Mouse (Mus musculus) adrenal gland (tissue): Measurements from ENCODE around the gene Fabp2.

ENCODE experiments used
- intact Hi-C: fragments of 180-260 bp; cut with DNase I; formaldehyde crosslinking; loops from one replicate; pipeline ENCODE4 v1.15.1; 2025
- long read RNA-seq, 2 experiments: library from polyadenylated mRNA; unstranded; transcript quantifications; one replicate each; pipeline ENCODE4 v2.0.0; 2020; ENCODE audit warnings: borderline replicate concordance in 1 of 2; ENCODE audit not compliant: insufficient replicate concordance in 1 of 2

The Fabp2 gene
- long read RNA-seq, experiment 1 = 0 reads
- long read RNA-seq, experiment 2 = 0 reads

GRCm38 (mm10) chr3:122894772-122895171, at the start of gene Fabp2:
TSS of gene Fabp2 (plus strand) at chr3:122895072.
- intact Hi-C loops = no loop called here

GRCm38 (mm10) chr3:122848410-122849034, 46.4 kb upstream of the Fabp2 start:
- intact Hi-C loops = no loop called here

- intact Hi-C loops = no loop called here
These were observed 39.7 kb upstream of the Fabp2 start for GRCm38 (mm10) chr3:122855149-122855548.

- intact Hi-C loops = loop anchor here (10.0 kb wide), 1 partner anchor 285 kb away; no protein-coding TSS in a partner anchor
These were observed 35.0 kb upstream of the Fabp2 start for GRCm38 (mm10) chr3:122859829-122860228.

- intact Hi-C loops = loop anchor here (10.0 kb wide), 1 partner anchor 284 kb away; no protein-coding TSS in a partner anchor
These were observed 34.0 kb upstream of the Fabp2 start for GRCm38 (mm10) chr3:122860573-122861498.

GRCm38 (mm10) chr3:122865092-122865491, 29.8 kb upstream of the Fabp2 start:
- intact Hi-C loops = loop anchor here (10.0 kb wide), 1 partner anchor 280 kb away; no protein-coding TSS in a partner anchor

GRCm38 (mm10) chr3:122868270-122868669, 26.6 kb upstream of the Fabp2 start:
- intact Hi-C loops = loop anchor here (10.0 kb wide), 1 partner anchor 277 kb away; no protein-coding TSS in a partner anchor

- intact Hi-C loops = no loop called here
These were observed 23.3 kb upstream of the Fabp2 start for GRCm38 (mm10) chr3:122871596-122871995.

GRCm38 (mm10) chr3:122876870-122877269, 18.0 kb upstream of the Fabp2 start:
- intact Hi-C loops = no loop called here

- intact Hi-C loops = no loop called here
These were observed 17.3 kb upstream of the Fabp2 start for GRCm38 (mm10) chr3:122877543-122877942.

- intact Hi-C loops = no loop called here
These were observed 16.1 kb upstream of the Fabp2 start for GRCm38 (mm10) chr3:122878705-122879315.

GRCm38 (mm10) chr3:122887505-122888301, 7.2 kb upstream of the Fabp2 start:
- intact Hi-C loops = no loop called here

- intact Hi-C loops = no loop called here
These were observed 6.5 kb upstream of the Fabp2 start for GRCm38 (mm10) chr3:122888371-122888819.

GRCm38 (mm10) chr3:122895189-122895731, 388 bp downstream of the Fabp2 start:
- intact Hi-C loops = no loop called here

GRCm38 (mm10) chr3:122898254-122898653, 3.4 kb downstream of the Fabp2 start:
- intact Hi-C loops = no loop called here

- intact Hi-C loops = loop anchor here (5.0 kb wide), 1 partner anchor 257 kb away; no protein-coding TSS in a partner anchor
These were observed 9.0 kb downstream of the Fabp2 start for GRCm38 (mm10) chr3:122903746-122904433.

- intact Hi-C loops = no loop called here
These were observed 13.0 kb downstream of the Fabp2 start for GRCm38 (mm10) chr3:122907841-122908240.

- intact Hi-C loops = no loop called here
These were observed 20.6 kb downstream of the Fabp2 start for GRCm38 (mm10) chr3:122915493-122915892.

GRCm38 (mm10) chr3:122916191-122916680, 21.4 kb downstream of the Fabp2 start:
- intact Hi-C loops = no loop called here

GRCm38 (mm10) chr3:122918672-122919071, 23.8 kb downstream of the Fabp2 start:
- intact Hi-C loops = no loop called here
